Mouse (Mus musculus): Measurements from ENCODE around the gene Arfgap2.
"Not testable (repeated sequence)": the region's sequence is repeated elsewhere in the genome, so short reads cannot be mapped to it uniquely, and the experiment has no call there.

The Arfgap2 gene

DNA sequence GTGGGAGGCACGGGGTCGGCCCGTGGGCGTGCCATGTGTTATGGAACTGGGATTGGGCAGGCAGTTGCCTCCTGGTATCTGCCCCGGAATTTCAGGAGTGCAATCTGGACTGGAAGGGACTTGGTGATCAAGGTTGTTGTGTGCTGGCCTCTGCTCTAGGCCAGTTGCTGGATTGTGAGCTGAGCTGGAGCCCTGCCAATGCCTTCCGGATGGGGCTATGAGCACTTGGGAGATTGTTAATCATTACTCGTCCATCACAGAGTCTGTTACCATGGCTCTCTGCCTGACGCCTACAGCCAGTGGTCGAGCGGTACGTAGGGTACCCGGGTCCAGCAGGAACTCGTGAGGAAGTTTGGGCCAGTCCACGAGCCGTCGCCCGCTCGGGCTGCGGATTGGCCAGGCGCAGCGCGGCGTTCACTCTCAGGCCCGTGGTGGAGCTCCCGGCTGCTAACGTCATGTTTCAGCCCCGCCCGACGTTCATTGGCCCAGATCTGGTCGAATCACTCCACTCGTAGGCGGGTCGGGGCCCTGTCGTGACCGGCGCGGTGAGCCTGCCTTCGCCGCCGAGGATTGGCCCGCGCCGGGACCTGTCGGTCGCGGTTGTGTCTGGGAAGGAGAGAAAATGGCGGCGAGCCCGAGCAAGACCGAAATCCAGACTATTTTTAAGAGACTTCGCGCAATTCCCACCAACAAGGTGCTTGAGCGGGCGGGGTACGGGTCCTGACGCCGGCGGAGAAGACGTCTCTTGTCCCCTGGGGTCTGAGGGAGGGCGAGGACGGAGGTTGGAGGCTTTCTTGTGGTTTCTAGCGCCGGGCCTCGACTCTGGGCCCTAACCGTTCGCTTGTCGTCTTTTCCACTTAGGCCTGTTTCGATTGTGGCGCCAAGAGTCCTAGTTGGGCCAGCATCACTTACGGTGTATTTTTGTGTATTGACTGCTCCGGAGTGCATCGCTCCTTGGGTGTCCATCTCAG, at the start of gene Arfgap2:
Gene Arfgap2 (plus strand): TSS at position 264 of the 971 bp plus-strand sequence.
- DNase-seq = peak; percentile 98

- no peak for DNase-seq
Observed at GRCm38 (mm10) chr2:91217032-91217431, 47.7 kb upstream of the Arfgap2 start.

DNA sequence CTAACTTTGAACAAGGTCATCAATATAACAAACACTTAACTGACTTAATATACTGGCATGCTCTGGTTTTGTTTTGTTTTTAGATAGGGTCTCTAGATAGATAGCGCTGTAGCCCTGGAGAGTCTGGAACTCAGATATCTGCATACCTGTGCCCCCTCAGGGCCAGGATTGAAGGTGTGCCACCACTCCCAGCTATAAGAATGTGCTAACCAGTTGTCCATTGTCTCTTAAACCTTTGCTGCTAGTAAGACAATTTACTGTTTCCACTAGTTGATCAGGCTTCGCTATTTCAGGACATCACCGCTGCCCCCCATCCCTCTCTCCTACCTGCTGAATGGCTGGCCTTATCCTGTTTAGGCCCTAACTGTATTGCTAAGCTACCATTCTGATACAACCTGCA, 44.3 kb upstream of the Arfgap2 start:
- no peak for DNase-seq

DNA sequence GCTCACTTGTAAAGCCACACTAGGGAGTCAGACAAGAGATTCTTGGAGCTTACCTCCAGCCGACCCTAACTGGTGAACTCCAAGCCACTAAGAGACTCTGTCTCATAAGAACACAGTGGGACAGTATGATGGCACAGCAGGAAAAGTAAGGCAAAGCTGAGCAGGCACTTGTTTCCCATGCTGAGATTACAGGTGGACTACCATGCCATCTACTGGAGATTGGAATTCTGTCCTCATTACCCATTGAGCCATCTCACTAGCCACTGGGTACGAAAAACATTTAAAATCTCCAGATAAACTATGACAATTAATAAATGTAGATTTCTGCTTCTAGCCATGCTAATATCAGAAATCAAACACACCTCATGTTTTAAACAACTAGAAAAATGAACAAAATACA, 41.2 kb upstream of the Arfgap2 start:
- no peak for DNase-seq

DNA sequence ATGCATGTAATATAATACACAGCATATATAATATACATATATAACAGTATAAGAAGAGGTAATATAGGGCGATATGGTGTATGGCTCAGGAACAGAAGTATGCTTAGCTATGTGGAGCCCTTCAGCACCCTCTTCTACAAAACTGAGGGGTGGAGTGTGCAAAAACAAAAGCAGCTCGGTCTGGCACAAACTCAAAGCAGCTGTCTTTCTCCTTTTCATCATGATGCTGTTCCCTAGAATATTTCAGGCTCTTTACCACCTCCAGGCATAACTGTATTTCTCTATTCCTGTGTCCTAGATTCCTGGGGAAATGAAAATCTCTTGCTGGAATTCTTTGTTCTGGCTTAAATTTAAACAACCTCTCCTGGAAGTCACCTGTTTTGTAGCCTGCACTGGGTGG, 35.0 kb upstream of the Arfgap2 start:
- no peak for DNase-seq

DNA sequence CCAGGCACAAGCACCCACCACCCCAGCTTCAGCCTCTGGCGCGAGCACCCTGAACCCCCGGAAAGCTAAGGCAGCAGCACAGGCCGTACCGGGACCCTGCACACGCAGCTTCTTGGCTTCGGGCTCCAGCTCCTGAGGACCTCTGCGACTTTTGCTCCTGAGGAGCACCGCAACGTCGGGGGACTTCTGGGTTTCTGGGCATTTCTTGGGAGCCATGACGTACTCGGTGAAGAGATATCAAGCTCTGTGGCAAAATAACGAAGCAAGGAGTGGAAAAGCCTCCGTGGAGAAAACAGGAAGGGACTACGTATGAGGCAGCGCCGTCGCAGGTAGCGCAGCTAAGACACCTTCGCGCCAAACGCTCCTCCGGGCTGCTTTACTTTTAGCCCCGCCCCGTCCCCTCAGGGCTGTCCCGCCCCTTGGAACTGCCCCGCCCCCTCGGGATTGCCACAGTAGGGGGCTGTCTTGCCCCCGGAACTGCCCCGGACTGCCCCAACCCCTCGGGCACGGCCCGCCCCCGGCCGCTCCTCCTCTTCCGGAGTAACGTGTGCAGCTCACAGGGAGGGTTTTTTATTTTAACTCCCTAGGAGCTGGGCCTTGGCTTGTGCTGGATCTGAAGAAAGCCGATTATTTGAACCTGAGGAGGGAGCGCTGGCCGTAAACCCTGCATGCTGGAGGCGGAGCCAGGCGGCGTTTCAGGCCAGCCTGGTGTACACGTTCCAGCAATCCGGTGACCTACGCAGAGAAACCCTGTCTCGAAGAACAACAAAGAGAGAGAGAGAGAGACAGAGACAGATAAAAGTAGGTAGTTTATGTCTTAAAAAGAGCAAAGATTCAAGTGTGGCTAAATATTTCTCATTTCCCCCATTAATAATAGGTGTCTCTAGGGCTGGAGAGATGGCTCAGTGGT, 27.9 kb upstream of the Arfgap2 start, which contains the start of gene Ddb2:
Gene Ddb2 (minus strand): TSS at position 382 of the 910 bp plus-strand sequence.
- peak; percentile 87 for DNase-seq

GRCm38 (mm10) chr2:91237511-91238080, 27.2 kb upstream of the Arfgap2 start:
- DNase-seq = not testable (repeated sequence)

DNA sequence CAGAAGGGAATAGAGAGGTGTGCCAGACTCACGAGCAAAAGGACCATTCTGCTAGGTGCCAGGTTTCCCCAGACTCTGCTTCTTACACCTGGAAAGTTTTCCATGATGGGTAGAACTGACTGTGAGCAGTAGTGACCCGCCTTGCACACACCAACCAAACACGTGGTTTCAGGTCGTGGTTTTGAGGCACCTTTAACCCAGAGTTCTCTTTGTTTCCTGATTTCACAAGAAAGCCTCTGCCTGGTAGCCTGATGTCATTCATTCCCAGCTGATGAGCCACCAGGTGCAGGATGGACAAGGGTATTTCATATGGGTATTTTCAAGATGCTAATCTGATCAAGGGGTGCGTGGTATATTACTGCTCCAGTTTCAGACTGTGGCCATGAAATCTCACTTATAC, 22.2 kb upstream of the Arfgap2 start:
- no peak for DNase-seq

- DNase-seq = no peak
Observed at GRCm38 (mm10) chr2:91243416-91243815, 21.4 kb upstream of the Arfgap2 start.

GRCm38 (mm10) chr2:91244557-91245228, 20.1 kb upstream of the Arfgap2 start:
- no peak for DNase-seq

DNA sequence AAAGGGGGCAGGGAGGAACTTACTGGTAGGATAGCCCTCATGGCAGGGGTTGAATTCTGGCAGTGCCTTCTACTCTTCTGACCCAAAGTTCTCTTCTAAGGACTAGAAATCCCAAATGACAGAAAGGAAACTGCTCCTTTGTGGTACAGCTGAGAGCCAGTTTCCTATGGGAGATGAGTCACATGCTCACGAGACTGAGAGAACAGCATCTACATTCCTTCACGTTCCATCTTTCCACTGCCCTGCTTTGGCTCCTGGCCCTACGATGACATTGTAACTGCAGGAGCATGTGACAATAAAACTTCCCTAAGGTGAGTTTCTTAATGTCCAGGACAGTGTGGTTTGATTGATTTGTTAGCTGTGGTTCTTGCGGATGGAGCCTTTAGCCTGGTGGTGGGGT, 16.4 kb upstream of the Arfgap2 start:
- DNase-seq = no peak

GRCm38 (mm10) chr2:91252001-91252400, 12.8 kb upstream of the Arfgap2 start:
- DNase-seq = no peak

GRCm38 (mm10) chr2:91252512-91252911, 12.3 kb upstream of the Arfgap2 start:
- DNase-seq = no peak

- peak; percentile 23 for DNase-seq
Observed at GRCm38 (mm10) chr2:91254725-91255380, 9.9 kb upstream of the Arfgap2 start.

GRCm38 (mm10) chr2:91255661-91256150, 9.1 kb upstream of the Arfgap2 start, which contains the start of gene Pacsin3:
Gene Pacsin3 (plus strand): TSS chr2:91255954.
- peak; percentile 62 for DNase-seq

- peak; percentile 76 for DNase-seq
Observed at GRCm38 (mm10) chr2:91256256-91257125, 8.3 kb upstream of the Arfgap2 start.

- DNase-seq = no peak
Observed at GRCm38 (mm10) chr2:91257126-91257980, 7.4 kb upstream of the Arfgap2 start.

DNA sequence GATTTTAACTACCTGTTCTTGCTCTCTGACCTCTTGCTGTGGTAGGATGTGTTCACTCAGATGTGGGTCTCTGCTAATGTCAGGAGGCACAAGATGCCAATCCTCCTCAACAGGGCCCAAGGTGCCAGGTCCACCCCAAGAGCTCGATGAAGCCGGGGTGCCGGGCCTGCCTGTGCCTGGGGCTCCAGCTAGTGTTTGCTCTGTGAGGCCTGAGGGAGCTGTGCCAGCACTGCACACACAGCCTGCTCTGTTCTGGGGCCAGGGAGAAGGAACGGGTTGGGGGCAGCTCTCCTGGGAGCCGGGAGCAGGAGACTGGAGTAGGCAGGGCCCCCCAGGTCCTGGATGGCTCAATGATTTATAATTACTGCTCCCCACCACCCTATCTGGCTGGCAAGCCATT, 6.7 kb upstream of the Arfgap2 start:
- no peak for DNase-seq

GRCm38 (mm10) chr2:91258830-91259229, 5.9 kb upstream of the Arfgap2 start:
- no peak for DNase-seq

DNA sequence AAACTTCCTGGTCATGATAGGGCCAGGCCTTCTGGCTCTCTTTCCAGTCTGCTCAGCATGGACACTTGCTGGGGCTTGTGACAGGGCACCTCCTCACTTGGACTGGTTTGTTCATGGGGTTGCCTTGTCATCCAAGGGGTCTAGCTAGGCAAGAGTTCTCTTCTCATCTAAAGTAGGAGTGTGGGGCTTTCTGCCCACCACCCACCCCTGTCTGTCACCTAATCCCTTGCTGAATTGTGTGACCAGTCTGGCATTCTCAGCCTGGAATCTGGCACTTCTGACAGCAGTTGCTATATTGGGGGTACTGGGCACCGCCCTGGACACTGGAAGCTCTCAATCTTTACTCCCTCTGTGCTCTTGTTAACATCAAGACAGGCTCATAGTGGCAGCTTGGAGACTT, 5.3 kb upstream of the Arfgap2 start:
- no peak for DNase-seq

Data from cerebellum, adult 8-10 months (tissue).